Mouse (Mus musculus): ENCODE data around the gene Cdh13.

- TF ChIP-seq POLR2A (IDR thresholded peaks at IDR 0.05; ENCODE audit: insufficient read length, low read depth) (no peak), POLR2AphosphoS2 (IDR thresholded peaks at IDR 0.05; ENCODE audit: insufficient read length, low read depth) (no peak), REST (IDR thresholded peaks at IDR 0.05; ENCODE audit: insufficient read depth, insufficient read length) (no peak)
Observed at GRCm38 (mm10) chr8:119263750-119264149, 980.2 kb downstream of the Cdh13 start.

Measured in myocyte (in vitro differentiated cells).